Mouse (Mus musculus): Measurements from ENCODE around the gene Pik3ca.

- TF ChIP-seq CHD2 (IDR thresholded peaks at IDR 0.05; ENCODE audit: low read depth, low read length), result no peak
- no peak for TF ChIP-seq HCFC1 (IDR thresholded peaks at IDR 0.05; ENCODE audit: borderline replicate concordance, insufficient read depth, low read length)
Observed at GRCm38 (mm10) chr3:32479961-32480360, 82.5 kb downstream of the Pik3ca start.
